Mouse (Mus musculus): Measurements from ENCODE around the gene Prss38. TPM values are rescaled to one million over a fixed set of nuclear protein-coding genes. Genes with fewer than 3 reads are reported as not detected.

Prss38 gene
- not detected in 2 replicates for polyA plus RNA-seq (2014; fragmentation: Nextera tagmentation; extraction: Ambion mirVana)

GRCm38 (mm10) chr11:59375475-59375874 lies at the start of gene Prss38:
Gene Prss38, minus strand, starts transcription at chr11:59375657.
- 78% methylated on average over 16 of the region's 16 CpGs for WGBS

GRCm38 (mm10) chr11:59423010-59423588 lies 47.6 kb upstream of the Prss38 start:
- H3K4me3 ChIP-seq (ENCODE audit: low read depth, low read length), result no peak overlapping the region
- no peak overlapping the region for H3K4me2 ChIP-seq (ENCODE audit: low read length)
- H3K27ac ChIP-seq (ENCODE audit: low read depth), result no peak overlapping the region
- DNase-seq (ENCODE audit: low spot score) (no peak), ATAC-seq (replicated peaks; ENCODE audit: low FRiP score, low TSS enrichment, low read depth) (no peak)
- H3K9ac ChIP-seq (ENCODE audit: low read length), result no peak overlapping the region
- 66% methylated on average over 5 of the region's 5 CpGs for WGBS
- no peaks in the 10 kb centered on the region for H3K4me1 ChIP-seq (replicated peaks; ENCODE audit: control insufficient read depth, insufficient read depth, low read length)
- no peaks in the 10 kb centered on the region for H3K9me3 ChIP-seq (ENCODE audit: control insufficient read depth, low read length)
- H3K27me3 ChIP-seq (replicated peaks; ENCODE audit: control insufficient read depth, insufficient read depth, low read length), result no peaks in the 10 kb centered on the region
- H3K36me3 ChIP-seq (ENCODE audit: control insufficient read depth, insufficient read depth, low read length), result peaks cover 62% of the 10 kb centered on the region

More at GRCm38 (mm10) chr11:59375475-59375874, at the start of gene Prss38:
- H3K4me1 ChIP-seq (replicated peaks; ENCODE audit: control insufficient read depth, insufficient read depth, low read length), result no peaks in the 10 kb centered on the region
- H3K9me3 ChIP-seq (ENCODE audit: control insufficient read depth, low read length), result no peaks in the 10 kb centered on the region
- H3K27ac ChIP-seq (ENCODE audit: low read depth), result no peak within 1 kb of the TSS
- no peak for ATAC-seq (replicated peaks; ENCODE audit: low FRiP score, low TSS enrichment, low read depth)
- no peaks in the 10 kb centered on the region for H3K36me3 ChIP-seq (ENCODE audit: control insufficient read depth, insufficient read depth, low read length)
- H3K9ac ChIP-seq (ENCODE audit: low read length), result no peak within 1 kb of the TSS
- no peak within 1 kb of the TSS for H3K4me3 ChIP-seq (ENCODE audit: low read depth, low read length)
- no peak for DNase-seq (ENCODE audit: low spot score)
- H3K4me2 ChIP-seq (ENCODE audit: low read length), result no peak within 1 kb of the TSS
- H3K27me3 ChIP-seq (replicated peaks; ENCODE audit: control insufficient read depth, insufficient read depth, low read length), result no peaks in the 10 kb centered on the region

DNA sequence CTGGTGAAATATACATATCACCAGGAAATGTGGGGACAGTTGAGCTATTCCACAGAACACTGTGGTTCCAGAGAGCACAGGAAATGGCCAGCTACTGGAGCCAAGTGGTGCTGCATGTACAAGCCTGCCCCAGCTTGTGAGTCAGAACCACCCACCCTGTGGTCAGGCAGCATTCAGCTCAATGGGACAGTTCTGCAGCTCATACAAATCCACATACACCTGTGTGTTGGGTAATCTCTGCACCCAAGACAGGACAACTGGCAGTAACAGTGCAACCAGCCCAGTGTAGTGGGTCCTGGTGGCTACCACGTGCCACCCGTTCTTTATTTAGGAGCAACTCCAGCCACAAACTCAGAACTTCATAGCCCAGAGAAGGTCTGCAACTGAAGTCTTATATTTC lies 46.5 kb upstream of the Prss38 start:
- no peak overlapping the region for H3K9ac ChIP-seq (ENCODE audit: low read length)
- ATAC-seq (replicated peaks; ENCODE audit: low FRiP score, low TSS enrichment, low read depth), result no peak
- H3K27me3 ChIP-seq (replicated peaks; ENCODE audit: control insufficient read depth, insufficient read depth, low read length), result no peaks in the 10 kb centered on the region
- no peaks in the 10 kb centered on the region for H3K9me3 ChIP-seq (ENCODE audit: control insufficient read depth, low read length)
- 95% methylated on average over 2 of the region's 2 CpGs for WGBS
- no peaks in the 10 kb centered on the region for H3K4me1 ChIP-seq (replicated peaks; ENCODE audit: control insufficient read depth, insufficient read depth, low read length)
- H3K4me2 ChIP-seq (ENCODE audit: low read length), result no peak overlapping the region
- no peak overlapping the region for H3K27ac ChIP-seq (ENCODE audit: low read depth)
- DNase-seq (ENCODE audit: low spot score), result no peak
- no peak overlapping the region for H3K4me3 ChIP-seq (ENCODE audit: low read depth, low read length)
- peaks cover 58% of the 10 kb centered on the region for H3K36me3 ChIP-seq (ENCODE audit: control insufficient read depth, insufficient read depth, low read length)

DNA sequence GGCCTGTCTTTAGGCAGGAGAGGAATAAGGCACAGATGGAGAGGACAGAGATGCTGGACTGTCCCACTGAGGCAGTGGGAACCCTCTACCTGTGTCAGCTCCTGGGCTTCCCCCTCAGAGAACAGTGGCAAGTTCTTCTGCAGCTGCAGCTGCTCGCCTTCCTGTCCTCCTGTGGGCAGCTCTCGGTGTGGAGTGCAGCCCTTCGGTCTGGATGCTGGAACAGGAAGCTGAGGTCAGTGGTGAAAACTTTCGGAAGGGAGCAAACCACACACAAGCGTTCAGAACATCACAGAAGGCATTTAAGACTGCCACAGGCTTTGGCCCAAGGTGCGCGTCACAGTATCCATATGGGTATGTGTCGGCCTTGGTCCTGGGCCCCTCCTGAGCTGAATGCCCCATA lies 46.0 kb upstream of the Prss38 start:
- Histone ChIP-seq H3K9ac (ENCODE audit: low read length) (no peak overlapping the region), H3K27ac (ENCODE audit: low read depth) (no peak overlapping the region), H3K36me3 (ENCODE audit: control insufficient read depth, insufficient read depth, low read length) (peaks cover 57% of the 10 kb centered on the region), H3K4me3 (ENCODE audit: low read depth, low read length) (no peak overlapping the region), H3K9me3 (ENCODE audit: control insufficient read depth, low read length) (no peaks in the 10 kb centered on the region), H3K27me3 (replicated peaks; ENCODE audit: control insufficient read depth, insufficient read depth, low read length) (no peaks in the 10 kb centered on the region), H3K4me2 (ENCODE audit: low read length) (no peak overlapping the region), H3K4me1 (replicated peaks; ENCODE audit: control insufficient read depth, insufficient read depth, low read length) (no peaks in the 10 kb centered on the region)
- 83% methylated on average over 8 of the region's 8 CpGs for WGBS
- ATAC-seq (replicated peaks; ENCODE audit: low FRiP score, low TSS enrichment, low read depth), result no peak
- DNase-seq (ENCODE audit: low spot score), result no peak

DNA sequence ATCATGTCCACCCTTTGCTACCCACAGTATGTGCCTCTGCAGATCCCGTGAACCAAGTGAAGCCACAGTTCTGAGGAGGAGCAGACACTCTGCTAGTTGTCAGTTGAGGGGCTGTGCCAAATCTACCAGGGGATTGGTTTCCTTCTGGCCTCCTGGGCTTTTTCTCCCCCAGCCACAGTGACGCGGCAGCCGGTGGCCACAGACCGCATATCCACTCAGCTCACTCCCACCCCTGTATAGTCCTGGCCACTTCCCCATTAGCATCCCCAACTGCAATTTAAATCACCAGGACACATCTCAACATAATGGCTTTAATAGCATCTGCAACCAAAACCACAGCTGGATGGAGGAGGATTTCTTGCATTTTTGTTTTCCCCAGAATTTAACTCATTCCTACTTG lies 43.3 kb upstream of the Prss38 start:
- DNase-seq (ENCODE audit: low spot score), result no peak
- no peaks in the 10 kb centered on the region for H3K4me1 ChIP-seq (replicated peaks; ENCODE audit: control insufficient read depth, insufficient read depth, low read length)
- no peak overlapping the region for H3K27ac ChIP-seq (ENCODE audit: low read depth)
- no peak overlapping the region for H3K9ac ChIP-seq (ENCODE audit: low read length)
- no peaks in the 10 kb centered on the region for H3K27me3 ChIP-seq (replicated peaks; ENCODE audit: control insufficient read depth, insufficient read depth, low read length)
- H3K4me2 ChIP-seq (ENCODE audit: low read length), result no peak overlapping the region
- H3K9me3 ChIP-seq (ENCODE audit: control insufficient read depth, low read length), result no peaks in the 10 kb centered on the region
- H3K36me3 ChIP-seq (ENCODE audit: control insufficient read depth, insufficient read depth, low read length), result peaks cover 52% of the 10 kb centered on the region
- H3K4me3 ChIP-seq (ENCODE audit: low read depth, low read length), result no peak overlapping the region
- WGBS, result 72% methylated on average over 5 of the region's 5 CpGs
- no peak for ATAC-seq (replicated peaks; ENCODE audit: low FRiP score, low TSS enrichment, low read depth)

- no peaks in the 10 kb centered on the region for H3K9me3 ChIP-seq (ENCODE audit: control insufficient read depth, low read length)
- WGBS, result 66% methylated on average over 13 of the region's 13 CpGs
- no peak overlapping the region for H3K4me2 ChIP-seq (ENCODE audit: low read length)
- H3K36me3 ChIP-seq (ENCODE audit: control insufficient read depth, insufficient read depth, low read length), result peaks cover 29% of the 10 kb centered on the region
- no peak overlapping the region for H3K9ac ChIP-seq (ENCODE audit: low read length)
- ATAC-seq (replicated peaks; ENCODE audit: low FRiP score, low TSS enrichment, low read depth) (no peak), DNase-seq (ENCODE audit: low spot score) (no peak)
- H3K27me3 ChIP-seq (replicated peaks; ENCODE audit: control insufficient read depth, insufficient read depth, low read length), result no peaks in the 10 kb centered on the region
- H3K4me3 ChIP-seq (ENCODE audit: low read depth, low read length), result no peak overlapping the region
- H3K27ac ChIP-seq (ENCODE audit: low read depth), result no peak overlapping the region
- no peaks in the 10 kb centered on the region for H3K4me1 ChIP-seq (replicated peaks; ENCODE audit: control insufficient read depth, insufficient read depth, low read length)
Observed at GRCm38 (mm10) chr11:59412999-59413863, 37.8 kb upstream of the Prss38 start.

- Histone ChIP-seq H3K4me3 (ENCODE audit: low read depth, low read length) (no peak overlapping the region), H3K4me1 (replicated peaks; ENCODE audit: control insufficient read depth, insufficient read depth, low read length) (no peaks in the 10 kb centered on the region), H3K27me3 (replicated peaks; ENCODE audit: control insufficient read depth, insufficient read depth, low read length) (no peaks in the 10 kb centered on the region), H3K27ac (ENCODE audit: low read depth) (no peak overlapping the region), H3K9ac (ENCODE audit: low read length) (no peak overlapping the region), H3K9me3 (ENCODE audit: control insufficient read depth, low read length) (no peaks in the 10 kb centered on the region), H3K4me2 (ENCODE audit: low read length) (no peak overlapping the region), H3K36me3 (ENCODE audit: control insufficient read depth, insufficient read depth, low read length) (peaks cover 33% of the 10 kb centered on the region; the same call in 1 of the 2 replicates)
- ATAC-seq (replicated peaks; ENCODE audit: low FRiP score, low TSS enrichment, low read depth), result no peak
- no peak for DNase-seq (ENCODE audit: low spot score)
- WGBS, result 87% methylated on average over 6 of the region's 6 CpGs
Observed at GRCm38 (mm10) chr11:59412058-59412457, 36.6 kb upstream of the Prss38 start.

DNA sequence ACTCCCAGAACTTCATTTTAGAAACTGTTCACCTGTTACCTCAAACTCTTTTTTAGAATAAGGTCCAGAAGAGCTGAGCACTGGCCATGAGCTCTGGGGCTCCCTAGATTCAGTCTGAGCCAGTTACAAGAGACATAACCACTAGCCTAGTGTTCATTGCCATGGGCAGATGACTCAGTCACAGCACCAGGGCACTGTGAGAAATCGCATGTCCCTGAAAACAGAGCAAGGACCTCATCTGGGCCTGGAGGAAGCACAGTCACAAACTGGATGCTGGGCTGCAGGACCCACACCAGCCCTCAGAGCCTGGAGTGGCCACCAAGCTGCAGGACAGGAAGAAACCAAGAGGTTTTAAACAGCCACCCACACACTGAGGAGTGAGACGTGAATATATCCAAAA lies 35.4 kb upstream of the Prss38 start:
- Histone ChIP-seq H3K4me3 (ENCODE audit: low read depth, low read length) (no peak overlapping the region), H3K27me3 (replicated peaks; ENCODE audit: control insufficient read depth, insufficient read depth, low read length) (no peaks in the 10 kb centered on the region), H3K27ac (ENCODE audit: low read depth) (no peak overlapping the region), H3K36me3 (ENCODE audit: control insufficient read depth, insufficient read depth, low read length) (peaks cover 38% of the 10 kb centered on the region), H3K9ac (ENCODE audit: low read length) (no peak overlapping the region), H3K9me3 (ENCODE audit: control insufficient read depth, low read length) (no peaks in the 10 kb centered on the region), H3K4me1 (replicated peaks; ENCODE audit: control insufficient read depth, insufficient read depth, low read length) (no peaks in the 10 kb centered on the region), H3K4me2 (ENCODE audit: low read length) (no peak overlapping the region)
- DNase-seq (ENCODE audit: low spot score) (no peak), ATAC-seq (replicated peaks; ENCODE audit: low FRiP score, low TSS enrichment, low read depth) (no peak)
- WGBS, result 74% methylated on average over 2 of the region's 2 CpGs

Measured in intestine, embryonic 14.5 days (tissue).